Mouse (Mus musculus) thymus, postnatal 0 days (tissue): Measurements from ENCODE around the gene Tenm2. TPM values are rescaled to one million over a fixed set of nuclear protein-coding genes. Genes with fewer than 3 reads are reported as not detected.
A peak's percentile ranks its signal among the peaks of the same experiment; 100 is the strongest.

ENCODE experiments used
- DNase-seq: peaks from one replicate; pipeline ENCODE4 v3.0.0-alpha.2; 2015; ENCODE audit warnings: low spot score
- polyA plus RNA-seq: library from polyadenylated mRNA; unstranded; fragments of >200 nt; fragmentation: Nextera tagmentation; extraction: Ambion mirVana; gene quantifications from 2 replicates; pipeline ENCODE4 v1.2.1, GENCODE M21; 2015

The Tenm2 gene
- polyA plus RNA-seq, 1 experiment from 2014 or later, result 1.2 TPM

- no peak for DNase-seq
These were observed 1235.0 kb downstream of the Tenm2 start for GRCm38 (mm10) chr11:36000585-36001281.

GRCm38 (mm10) chr11:36000038-36000437 is 1235.7 kb downstream of the Tenm2 start:
- DNase-seq, result no peak

- no peak for DNase-seq
These were observed 1237.7 kb downstream of the Tenm2 start for GRCm38 (mm10) chr11:35998048-35998447.

GRCm38 (mm10) chr11:35995310-35995709 is 1240.5 kb downstream of the Tenm2 start:
- no peak for DNase-seq

- DNase-seq, result no peak
These were observed 1243.9 kb downstream of the Tenm2 start for GRCm38 (mm10) chr11:35991846-35992245.

GRCm38 (mm10) chr11:35989967-35990366 is 1245.8 kb downstream of the Tenm2 start:
- DNase-seq, result no peak

GRCm38 (mm10) chr11:35985841-35986393 is 1249.8 kb downstream of the Tenm2 start:
- peak; percentile 14 for DNase-seq

GRCm38 (mm10) chr11:35982734-35983133 is 1253.0 kb downstream of the Tenm2 start:
- DNase-seq, result no peak

GRCm38 (mm10) chr11:35980411-35980917 is 1255.3 kb downstream of the Tenm2 start, which contains the start of gene Wwc1:
Wwc1 (minus strand) TSS chr11:35980527.
- DNase-seq, result no peak

- no peak for DNase-seq
These were observed 1255.9 kb downstream of the Tenm2 start for GRCm38 (mm10) chr11:35979733-35980410.

GRCm38 (mm10) chr11:35979266-35979732 is 1256.5 kb downstream of the Tenm2 start:
- no peak for DNase-seq

GRCm38 (mm10) chr11:35977796-35978195 is 1258.0 kb downstream of the Tenm2 start:
- DNase-seq, result no peak

- DNase-seq, result no peak
These were observed 1258.7 kb downstream of the Tenm2 start for GRCm38 (mm10) chr11:35977096-35977495.

GRCm38 (mm10) chr11:35976482-35976881 is 1259.3 kb downstream of the Tenm2 start:
- no peak for DNase-seq

- DNase-seq, result no peak
These were observed 1260.9 kb downstream of the Tenm2 start for GRCm38 (mm10) chr11:35974632-35975450.

- no peak for DNase-seq
These were observed 1262.6 kb downstream of the Tenm2 start for GRCm38 (mm10) chr11:35973135-35973534.

GRCm38 (mm10) chr11:35972270-35972931 is 1263.4 kb downstream of the Tenm2 start:
- no peak for DNase-seq

GRCm38 (mm10) chr11:35970806-35971705 is 1264.7 kb downstream of the Tenm2 start:
- DNase-seq, result no peak

GRCm38 (mm10) chr11:35968291-35968690 is 1267.5 kb downstream of the Tenm2 start:
- no peak for DNase-seq
